Mouse (Mus musculus): ENCODE data around the gene Tbl1xr1.

DNA sequence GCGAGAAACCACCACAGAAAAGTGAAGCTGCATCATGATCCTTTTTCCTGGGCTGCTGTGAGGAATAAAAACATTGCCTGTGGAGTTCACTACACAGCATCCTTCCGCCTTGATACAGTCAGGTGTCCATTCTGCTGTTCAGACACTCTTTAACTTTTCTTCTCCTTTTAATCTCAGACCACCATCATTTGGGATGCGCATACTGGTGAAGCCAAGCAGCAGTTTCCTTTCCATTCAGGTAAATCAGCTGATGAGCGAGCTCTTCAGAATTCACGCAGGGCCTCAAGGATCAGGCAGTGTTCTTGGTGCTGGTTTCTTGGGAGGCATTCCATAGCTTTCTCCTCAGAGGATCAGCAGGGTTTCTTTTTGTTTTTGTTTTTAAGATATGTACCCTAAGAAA, 116.5 kb downstream of the Tbl1xr1 start:
- TF ChIP-seq POLR2A (IDR thresholded peaks at IDR 0.05; ENCODE audit: insufficient read depth, low read depth, low read length): no peak
- no peak for TF ChIP-seq CTCF (IDR thresholded peaks at IDR 0.05)
- no peak for TF ChIP-seq EP300 (IDR thresholded peaks at IDR 0.05; ENCODE audit: insufficient read depth, low read depth, low read length)

Data from heart, adult 2 months (tissue).